In genomic region chrX:94544923-94545322, GRCm38 (mm10) we compare ENCODE assay signal across 9 mouse cellular contexts. TPM values are rescaled to one million over a fixed set of nuclear protein-coding genes. Genes with fewer than 3 reads are reported as not detected.
DNase-seq lines count a peak whose midpoint lies in the region; ATAC-seq and TF ChIP-seq lines count a peak whose summit lies in the region.
"Had no signal": no experiment of that assay in that cellular context is flagged by ENCODE, and none has a peak within 500 bp of the region (broad histone marks: within the 10 kb centered on the region; RNA-seq: fewer than 3 reads in every experiment).

No protein-coding gene starts in this region.

- no peak for TF ChIP-seq EP300 in heart, postnatal 0 days (IDR thresholded peaks at IDR 0.05; ENCODE audit: low read depth)

- no peak overlapping the region for H3K27ac ChIP-seq in heart, postnatal 0 days (ENCODE audit: low read depth)
- no peak overlapping the region for H3K27ac ChIP-seq in heart, embryonic 12.5 days (ENCODE audit: poor library complexity, severe bottlenecking)
- H3K27ac ChIP-seq in neural tube, embryonic 15.5 days (replicated peaks) = peak overlapping the region; percentile 66; the same call in 1 of the 2 replicates
- H3K27ac ChIP-seq: heart, embryonic 15.5 days had no signal

- H3K36me3 ChIP-seq in heart, postnatal 0 days (replicated peaks; ENCODE audit: control insufficient read depth, insufficient read depth, low read length) = no peaks in the 10 kb centered on the region
- peaks cover 4% of the 10 kb centered on the region for H3K36me3 ChIP-seq in heart, embryonic 12.5 days
- 0 out of 2 replicates have a peak, but pooled peaks cover under 1% of the 10 kb centered on the region for H3K36me3 ChIP-seq in neural tube, embryonic 15.5 days

- no peaks in the 10 kb centered on the region for H3K9me3 ChIP-seq in heart, postnatal 0 days (replicated peaks; ENCODE audit: control insufficient read depth, low read length)
- H3K9me3 ChIP-seq in heart, embryonic 12.5 days (replicated peaks) = no peaks in the 10 kb centered on the region
- no peaks in the 10 kb centered on the region for H3K9me3 ChIP-seq in neural tube, embryonic 15.5 days (replicated peaks)
- H3K9me3 ChIP-seq: heart, embryonic 15.5 days had no signal

- peak; percentile 53 for TF ChIP-seq CTCF in heart, postnatal 0 days (IDR thresholded peaks at IDR 0.05; ENCODE audit: low read depth)

- ATAC-seq in heart, postnatal 0 days (ENCODE audit: insufficient read depth, low read depth) = no peak
- ATAC-seq in heart, embryonic 12.5 days (ENCODE audit: insufficient number of reproducible peaks, low FRiP score) = no peak
- no peak for ATAC-seq in neural tube, embryonic 15.5 days (ENCODE audit: low FRiP score)

- no peak overlapping the region for H3K9ac ChIP-seq in heart, postnatal 0 days (replicated peaks; ENCODE audit: low read depth, low read length)
- no peak overlapping the region for H3K9ac ChIP-seq in heart, embryonic 12.5 days
- no peak overlapping the region for H3K9ac ChIP-seq in neural tube, embryonic 15.5 days (replicated peaks)
- H3K9ac ChIP-seq: heart, embryonic 15.5 days had no signal

- DNase-seq in heart, postnatal 0 days (ENCODE audit: low spot score) = peak; percentile 8
- peak; percentile 72 for DNase-seq in 3T3-L1 (ENCODE audit: low read depth, low spot score)
- DNase-seq in R1 (ENCODE audit: low read depth, low spot score) = peak; percentile 6
- DNase-seq in induced T-regulatory cell, adult 2 months (ENCODE audit: low read depth) = peak; percentile 32
- no peak for DNase-seq in urinary bladder, postnatal 4 days (ENCODE audit: low spot score in 2 of 2)
- no peak for DNase-seq in left cerebral cortex, adult 18-20 months (ENCODE audit: low spot score in 2 of 2)

- no peak overlapping the region for H3K4me2 ChIP-seq in heart, postnatal 0 days (ENCODE audit: low read depth, low read length)
- no peak overlapping the region for H3K4me2 ChIP-seq in heart, embryonic 12.5 days
- no peak overlapping the region for H3K4me2 ChIP-seq in neural tube, embryonic 15.5 days
- H3K4me2 ChIP-seq: heart, embryonic 15.5 days had no signal

- no peaks in the 10 kb centered on the region for H3K27me3 ChIP-seq in heart, postnatal 0 days (ENCODE audit: control insufficient read depth, insufficient read depth, low read length)
- peaks cover 8% of the 10 kb centered on the region for H3K27me3 ChIP-seq in heart, embryonic 12.5 days (replicated peaks)
- no peaks in the 10 kb centered on the region for H3K27me3 ChIP-seq in neural tube, embryonic 15.5 days (replicated peaks)
- H3K27me3 ChIP-seq: heart, embryonic 15.5 days had no signal

- H3K4me3 ChIP-seq in heart, postnatal 0 days (ENCODE audit: low read depth, low read length) = no peak overlapping the region
- no peak overlapping the region for H3K4me3 ChIP-seq in heart, embryonic 12.5 days
- H3K4me3 ChIP-seq in neural tube, embryonic 15.5 days (replicated peaks) = no peak overlapping the region
- H3K4me3 ChIP-seq: heart, embryonic 15.5 days had no signal

- WGBS in heart, postnatal 0 days = 9% methylated on average over 1 of the region's 1 CpGs
- 14% methylated on average over 1 of the region's 1 CpGs for WGBS in heart, embryonic 12.5 days
- 22% methylated on average over 1 of the region's 1 CpGs for WGBS in neural tube, embryonic 15.5 days

- no peaks in the 10 kb centered on the region for H3K4me1 ChIP-seq in heart, postnatal 0 days (ENCODE audit: control insufficient read depth, insufficient read depth)
- H3K4me1 ChIP-seq in heart, embryonic 12.5 days (replicated peaks) = peaks cover 6% of the 10 kb centered on the region
- H3K4me1 ChIP-seq in neural tube, embryonic 15.5 days = peaks cover 12% of the 10 kb centered on the region

RNA-seq across cellular contexts. Expression of gene Maged1, which starts 3.0 kb away (rescaled TPM):
- total RNA-seq in heart, postnatal 0 days (2014; rRNA removed; ENCODE audit: low replicate concordance) = 382 and 443 TPM in 2 replicates
- polyA plus RNA-seq in heart, postnatal 0 days (2015; fragmentation: Nextera tagmentation; extraction: Ambion mirVana) = 235 and 253 TPM in 2 replicates
- 534 and 538 TPM in 2 replicates for polyA plus RNA-seq in heart, embryonic 12.5 days (2016; fragmentation: Nextera tagmentation; extraction: Ambion mirVana)
- polyA plus RNA-seq in neural tube, embryonic 15.5 days (2015; fragmentation: Nextera tagmentation; extraction: Ambion mirVana) = 910 and 1,001 TPM in 2 replicates
- 100 to 1,000 TPM; 440 to 444 TPM for total RNA-seq in left cerebral cortex, adult 18-20 months (2021)

Comparison
In these comparisons a context has a peak if more than half of its experiments do, and no peak if none do; other contexts are left out.
1. DNase-seq: peak in heart, postnatal 0 days (single experiment), 3T3-L1 (single experiment), R1 (single experiment) and induced T-regulatory cell, adult 2 months (single experiment); none in urinary bladder, postnatal 4 days (0 of 2) and left cerebral cortex, adult 18-20 months (0 of 2).